Mouse (Mus musculus): ENCODE measurements around the gene Coro6. TPM values are rescaled to one million over a fixed set of nuclear protein-coding genes. Genes with fewer than 3 reads are reported as not detected.

Gene Coro6
- polyA plus RNA-seq, 1 experiment from 2014 or later: 0.25 TPM

DNA sequence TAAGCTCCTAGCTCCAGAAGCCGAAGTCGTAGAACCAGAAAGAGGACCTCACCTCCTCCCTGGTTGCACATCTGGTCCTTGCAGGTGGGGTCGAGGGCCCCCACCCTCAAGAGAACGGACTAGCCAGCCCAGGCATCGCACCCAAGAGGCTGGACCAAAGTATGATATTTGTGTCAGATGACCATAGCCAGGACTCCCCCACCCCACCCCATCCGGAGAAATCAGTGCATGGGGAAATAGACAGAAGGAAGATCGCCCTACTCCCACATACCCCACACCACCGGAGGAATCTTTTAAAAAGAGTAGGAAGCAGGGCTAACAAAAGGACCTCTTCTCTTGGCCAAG, 862 bp downstream of the Coro6 start:
- H3K27ac ChIP-seq (ENCODE audit: low read length): no peak overlapping the region
- no peak for ATAC-seq (ENCODE audit: low FRiP score, low TSS enrichment)
- peaks cover 14% of the 10 kb centered on the region for H3K4me1 ChIP-seq (ENCODE audit: insufficient read depth, low read length)
- H3K27me3 ChIP-seq (ENCODE audit: insufficient read depth, low read length): peaks cover 58% of the 10 kb centered on the region
- 37% methylated on average over 8 of the region's 8 CpGs for WGBS
- no peaks in the 10 kb centered on the region for H3K36me3 ChIP-seq (ENCODE audit: insufficient read depth, low read length)
- no peak overlapping the region for H3K4me3 ChIP-seq (ENCODE audit: low read length)
- peak overlapping the region; percentile 99 for H3K4me2 ChIP-seq (replicated peaks; ENCODE audit: low read depth, low read length)
- no peaks in the 10 kb centered on the region for H3K9me3 ChIP-seq (ENCODE audit: low read length)
- peak overlapping the region; percentile 66; the same call in 1 of the 2 replicates for H3K9ac ChIP-seq (replicated peaks; ENCODE audit: low read length)

- no peaks in the 10 kb centered on the region for H3K36me3 ChIP-seq (ENCODE audit: insufficient read depth, low read length)
- H3K9me3 ChIP-seq (ENCODE audit: low read length): no peaks in the 10 kb centered on the region
- ATAC-seq (ENCODE audit: low FRiP score, low TSS enrichment): no peak
- no peak overlapping the region for H3K4me2 ChIP-seq (replicated peaks; ENCODE audit: low read depth, low read length)
- H3K27ac ChIP-seq (ENCODE audit: low read length): no peak overlapping the region
- peaks cover 14% of the 10 kb centered on the region for H3K4me1 ChIP-seq (ENCODE audit: insufficient read depth, low read length)
- H3K4me3 ChIP-seq (ENCODE audit: low read length): no peak overlapping the region
- 75% methylated on average over 10 of the region's 10 CpGs for WGBS
- peaks cover 63% of the 10 kb centered on the region for H3K27me3 ChIP-seq (ENCODE audit: insufficient read depth, low read length)
- H3K9ac ChIP-seq (replicated peaks; ENCODE audit: low read length): no peak overlapping the region
Measured at GRCm38 (mm10) chr11:77463786-77464185, 1.6 kb downstream of the Coro6 start.

GRCm38 (mm10) chr11:77464684-77465083, 2.5 kb downstream of the Coro6 start:
- Histone ChIP-seq H3K9ac (replicated peaks; ENCODE audit: low read length) (no peak overlapping the region), H3K4me1 (ENCODE audit: insufficient read depth, low read length) (peaks cover 14% of the 10 kb centered on the region), H3K4me2 (replicated peaks; ENCODE audit: low read depth, low read length) (no peak overlapping the region), H3K27ac (ENCODE audit: low read length) (no peak overlapping the region), H3K4me3 (ENCODE audit: low read length) (no peak overlapping the region), H3K9me3 (ENCODE audit: low read length) (no peaks in the 10 kb centered on the region), H3K27me3 (ENCODE audit: insufficient read depth, low read length) (peaks cover 63% of the 10 kb centered on the region), H3K36me3 (ENCODE audit: insufficient read depth, low read length) (no peaks in the 10 kb centered on the region)
- ATAC-seq (ENCODE audit: low FRiP score, low TSS enrichment): no peak
- whole genome bisulfite sequencing: 30% methylated on average over 4 of the region's 4 CpGs

GRCm38 (mm10) chr11:77465111-77465510, 2.9 kb downstream of the Coro6 start:
- H3K36me3 ChIP-seq (ENCODE audit: insufficient read depth, low read length): no peaks in the 10 kb centered on the region
- peaks cover 63% of the 10 kb centered on the region for H3K27me3 ChIP-seq (ENCODE audit: insufficient read depth, low read length)
- no peak overlapping the region for H3K27ac ChIP-seq (ENCODE audit: low read length)
- no peak overlapping the region for H3K9ac ChIP-seq (replicated peaks; ENCODE audit: low read length)
- no peak for ATAC-seq (ENCODE audit: low FRiP score, low TSS enrichment)
- no peak overlapping the region for H3K4me3 ChIP-seq (ENCODE audit: low read length)
- WGBS: 71% methylated on average over 3 of the region's 3 CpGs
- H3K4me2 ChIP-seq (replicated peaks; ENCODE audit: low read depth, low read length): no peak overlapping the region
- H3K4me1 ChIP-seq (ENCODE audit: insufficient read depth, low read length): peaks cover 14% of the 10 kb centered on the region
- H3K9me3 ChIP-seq (ENCODE audit: low read length): no peaks in the 10 kb centered on the region

- ATAC-seq (ENCODE audit: low FRiP score, low TSS enrichment): no peak
Measured at GRCm38 (mm10) chr11:77466544-77466943, 4.3 kb downstream of the Coro6 start.

DNA sequence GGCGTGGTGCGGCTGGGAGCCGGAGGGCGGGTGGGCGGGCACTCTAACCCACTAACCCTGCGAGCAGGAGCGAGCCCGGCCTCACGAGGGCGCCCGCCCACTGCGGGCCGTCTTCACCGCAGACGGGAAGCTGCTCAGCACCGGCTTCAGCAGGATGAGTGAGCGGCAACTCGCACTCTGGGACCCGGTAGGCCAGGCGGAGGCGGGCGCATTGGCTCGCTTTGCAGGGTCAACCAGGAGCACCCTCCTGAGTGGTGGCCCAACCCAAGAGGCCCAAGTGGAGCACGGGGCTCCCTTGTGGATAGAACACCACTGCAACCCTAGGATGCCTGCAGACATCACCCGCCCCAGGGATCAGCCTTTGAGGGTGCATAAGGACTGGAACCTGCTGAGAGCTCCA, 4.9 kb downstream of the Coro6 start:
- Histone ChIP-seq H3K9me3 (ENCODE audit: low read length) (no peaks in the 10 kb centered on the region), H3K9ac (replicated peaks; ENCODE audit: low read length) (no peak overlapping the region), H3K4me3 (ENCODE audit: low read length) (peak overlapping the region; percentile 18), H3K27me3 (ENCODE audit: insufficient read depth, low read length) (peaks cover 50% of the 10 kb centered on the region), H3K4me2 (replicated peaks; ENCODE audit: low read depth, low read length) (peak overlapping the region; percentile 37), H3K4me1 (ENCODE audit: insufficient read depth, low read length) (peaks cover 10% of the 10 kb centered on the region), H3K27ac (ENCODE audit: low read length) (no peak overlapping the region), H3K36me3 (ENCODE audit: insufficient read depth, low read length) (peaks cover 14% of the 10 kb centered on the region)
- WGBS: 2% methylated on average over 20 of the region's 25 CpGs
- peak; percentile 33 for ATAC-seq (ENCODE audit: low FRiP score, low TSS enrichment)

More at GRCm38 (mm10) chr11:77466544-77466943, 4.3 kb downstream of the Coro6 start:
- Histone ChIP-seq H3K4me1 (ENCODE audit: insufficient read depth, low read length) (peaks cover 14% of the 10 kb centered on the region), H3K36me3 (ENCODE audit: insufficient read depth, low read length) (peaks cover 8% of the 10 kb centered on the region), H3K4me3 (ENCODE audit: low read length) (0 out of 2 replicates have a peak overlapping the region, but pooled peaks have one; percentile 18), H3K27me3 (ENCODE audit: insufficient read depth, low read length) (peaks cover 54% of the 10 kb centered on the region), H3K27ac (ENCODE audit: low read length) (no peak overlapping the region), H3K4me2 (replicated peaks; ENCODE audit: low read depth, low read length) (no peak overlapping the region), H3K9ac (replicated peaks; ENCODE audit: low read length) (0 out of 2 replicates have a peak overlapping the region, but pooled peaks have one; percentile 5), H3K9me3 (ENCODE audit: low read length) (no peaks in the 10 kb centered on the region)
- WGBS: 41% methylated on average over 9 of the region's 9 CpGs

GRCm38 (mm10) chr11:77467784-77468183, 5.6 kb downstream of the Coro6 start:
- Histone ChIP-seq H3K9ac (replicated peaks; ENCODE audit: low read length) (no peak overlapping the region), H3K36me3 (ENCODE audit: insufficient read depth, low read length) (peaks cover 19% of the 10 kb centered on the region), H3K4me3 (ENCODE audit: low read length) (no peak overlapping the region), H3K27ac (ENCODE audit: low read length) (no peak overlapping the region), H3K4me2 (replicated peaks; ENCODE audit: low read depth, low read length) (peak overlapping the region; percentile 37), H3K9me3 (ENCODE audit: low read length) (no peaks in the 10 kb centered on the region), H3K4me1 (ENCODE audit: insufficient read depth, low read length) (peaks cover 10% of the 10 kb centered on the region), H3K27me3 (ENCODE audit: insufficient read depth, low read length) (peaks cover 50% of the 10 kb centered on the region)
- 8% methylated on average over 20 of the region's 20 CpGs for WGBS
- no peak for ATAC-seq (ENCODE audit: low FRiP score, low TSS enrichment)

GRCm38 (mm10) chr11:77468397-77468796, 6.2 kb downstream of the Coro6 start:
- H3K27ac ChIP-seq (ENCODE audit: low read length): no peak overlapping the region
- H3K4me3 ChIP-seq (ENCODE audit: low read length): no peak overlapping the region
- peaks cover 46% of the 10 kb centered on the region for H3K27me3 ChIP-seq (ENCODE audit: insufficient read depth, low read length)
- WGBS: 86% methylated on average over 9 of the region's 9 CpGs
- no peak overlapping the region for H3K9ac ChIP-seq (replicated peaks; ENCODE audit: low read length)
- no peak overlapping the region for H3K4me2 ChIP-seq (replicated peaks; ENCODE audit: low read depth, low read length)
- no peaks in the 10 kb centered on the region for H3K9me3 ChIP-seq (ENCODE audit: low read length)
- peaks cover 19% of the 10 kb centered on the region for H3K36me3 ChIP-seq (ENCODE audit: insufficient read depth, low read length)
- peaks cover 10% of the 10 kb centered on the region for H3K4me1 ChIP-seq (ENCODE audit: insufficient read depth, low read length)
- no peak for ATAC-seq (ENCODE audit: low FRiP score, low TSS enrichment)

DNA sequence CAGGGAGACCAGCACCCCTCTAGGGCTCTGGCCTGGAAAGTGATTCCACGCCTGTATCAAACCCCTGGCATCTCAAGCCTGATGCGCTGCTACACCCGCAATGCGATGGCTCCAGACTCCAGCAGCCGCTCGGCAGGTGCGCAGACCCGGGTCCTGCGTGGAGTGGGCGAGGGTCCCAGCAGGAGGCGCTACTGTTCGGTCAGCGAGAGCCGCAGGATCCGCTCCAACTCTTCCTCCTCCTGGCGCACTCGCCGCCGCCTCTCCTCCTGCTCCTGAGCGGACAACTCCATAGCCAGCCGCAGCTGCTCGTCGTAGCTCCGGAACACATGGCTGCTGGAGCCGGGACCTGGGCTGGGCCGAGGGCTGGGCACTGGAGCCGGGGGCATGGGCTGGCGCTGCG, 9.2 kb downstream of the Coro6 start:
- peaks cover 23% of the 10 kb centered on the region for H3K36me3 ChIP-seq (ENCODE audit: insufficient read depth, low read length)
- ATAC-seq (ENCODE audit: low FRiP score, low TSS enrichment): no peak
- no peak overlapping the region for H3K4me2 ChIP-seq (replicated peaks; ENCODE audit: low read depth, low read length)
- no peaks in the 10 kb centered on the region for H3K9me3 ChIP-seq (ENCODE audit: low read length)
- H3K9ac ChIP-seq (replicated peaks; ENCODE audit: low read length): no peak overlapping the region
- peaks cover 22% of the 10 kb centered on the region for H3K27me3 ChIP-seq (ENCODE audit: insufficient read depth, low read length)
- H3K27ac ChIP-seq (ENCODE audit: low read length): no peak overlapping the region
- WGBS: 74% methylated on average over 28 of the region's 29 CpGs
- H3K4me3 ChIP-seq (ENCODE audit: low read length): no peak overlapping the region
- H3K4me1 ChIP-seq (ENCODE audit: insufficient read depth, low read length): peaks cover 10% of the 10 kb centered on the region

DNA sequence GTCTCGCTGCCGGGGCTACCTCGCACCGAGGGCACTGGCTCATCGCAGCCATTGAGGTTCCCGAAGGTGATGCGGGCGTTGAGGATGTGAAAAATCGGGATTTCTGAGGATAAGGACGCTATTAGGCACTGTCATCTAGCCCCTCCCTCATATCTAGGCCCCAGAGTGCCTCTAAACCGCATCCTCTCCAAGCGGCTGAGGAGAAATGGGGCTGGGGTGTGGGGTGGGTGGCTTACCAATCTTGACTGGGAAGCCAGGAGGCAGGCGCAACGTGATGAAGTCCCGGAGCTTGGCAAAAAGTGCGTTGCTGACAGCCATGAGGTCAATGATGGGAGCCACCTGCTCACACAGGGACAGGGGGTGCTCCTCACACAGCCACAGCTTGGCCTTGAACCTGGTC, 10.6 kb downstream of the Coro6 start:
- H3K27me3 ChIP-seq (ENCODE audit: insufficient read depth, low read length): 0 out of 2 replicates have a peak, but pooled peaks cover 8% of the 10 kb centered on the region
- no peak overlapping the region for H3K4me2 ChIP-seq (replicated peaks; ENCODE audit: low read depth, low read length)
- H3K9ac ChIP-seq (replicated peaks; ENCODE audit: low read length): no peak overlapping the region
- WGBS: 83% methylated on average over 16 of the region's 16 CpGs
- no peak for ATAC-seq (ENCODE audit: low FRiP score, low TSS enrichment)
- peaks cover 23% of the 10 kb centered on the region for H3K36me3 ChIP-seq (ENCODE audit: insufficient read depth, low read length)
- no peak overlapping the region for H3K4me3 ChIP-seq (ENCODE audit: low read length)
- peaks cover under 1% of the 10 kb centered on the region; the same call in 1 of the 2 replicates for H3K4me1 ChIP-seq (ENCODE audit: insufficient read depth, low read length)
- H3K9me3 ChIP-seq (ENCODE audit: low read length): no peaks in the 10 kb centered on the region
- no peak overlapping the region for H3K27ac ChIP-seq (ENCODE audit: low read length)
